Mouse (Mus musculus) megakaryocyte, embryonic 14.5 days (primary cell): ENCODE data around the gene Tnfsf14. TPM values are rescaled to one million over a fixed set of nuclear protein-coding genes. Genes with fewer than 3 reads are reported as not detected.

Experiments
- H3K27me3 ChIP-seq: replicated peaks from 2 replicates; pipeline ENCODE3; 2012; ENCODE audit warnings: inconsistent platforms
- H3K36me3 ChIP-seq: replicated peaks from 2 replicates; pipeline ENCODE3; 2012; ENCODE audit warnings: low read length, inconsistent platforms, mixed read lengths
- H3K4me1 ChIP-seq: 2 replicates; pipeline ENCODE4 v1.6.1; 2012; ENCODE audit warnings: inconsistent platforms
- H3K4me3 ChIP-seq: replicated peaks from 2 replicates; pipeline ENCODE3; 2012; ENCODE audit warnings: moderate library complexity, mild to moderate bottlenecking, inconsistent platforms
- H3K9me3 ChIP-seq: 2 replicates; pipeline ENCODE4 v1.6.1; 2012; ENCODE audit warnings: inconsistent platforms
- FLI1 ChIP-seq: IDR thresholded peaks from 2 replicates; pipeline ENCODE4 v1.6.1; 2012; ENCODE audit warnings: low read length, inconsistent platforms, mixed read lengths
- GATA1 ChIP-seq: IDR thresholded peaks from 3 replicates; pipeline ENCODE4 v1.6.1; 2012; ENCODE audit warnings: mixed read lengths, low read length, inconsistent platforms, borderline replicate concordance
- polyA plus RNA-seq: library from polyadenylated mRNA; stranded (reverse); fragments of >175 nt; gene quantifications from 2 replicates; pipeline ENCODE4 v1.2.3, GENCODE M21; 2012; ENCODE audit warnings: low replicate concordance; ENCODE audit not compliant: insufficient read depth

Tnfsf14 gene
- polyA plus RNA-seq, 1 experiment, result 144 TPM

- no peak for TF ChIP-seq GATA1
- no peak for TF ChIP-seq FLI1
- H3K4me1 ChIP-seq, result peaks cover 13% of the 10 kb centered on the region
Observed at GRCm38 (mm10) chr17:57139708-57140107, 54.3 kb downstream of the Tnfsf14 start.

More at GRCm38 (mm10) chr17:57139708-57140107, 54.3 kb downstream of the Tnfsf14 start:
- Histone ChIP-seq H3K9me3 (peaks cover 9% of the 10 kb centered on the region), H3K27me3 (peaks cover 47% of the 10 kb centered on the region), H3K36me3 (no peaks in the 10 kb centered on the region), H3K4me3 (no peak overlapping the region)

Other genes starting within 250 kb of the Tnfsf14 start
- not detected in 2 replicates for gene Acer1, start 212.1 kb downstream of the Tnfsf14 start, polyA plus RNA-seq
- gene Clpp, start 203.9 kb downstream of the Tnfsf14 start, polyA plus RNA-seq, result 177 and 234 TPM in 2 replicates
- gene Alkbh7, start 196.8 kb downstream of the Tnfsf14 start, polyA plus RNA-seq, result 20.4 and 32.6 TPM in 2 replicates
- gene Pspn, start 194.2 kb downstream of the Tnfsf14 start, polyA plus RNA-seq, result 0.63 TPM in 1 of 2 replicates, not detected in the other
- gene Gtf2f1, start 182.9 kb downstream of the Tnfsf14 start, polyA plus RNA-seq, result 61.0 and 154 TPM in 2 replicates
- 0.08 TPM in 1 of 2 replicates, not detected in the other for gene Gm17949, start 182.7 kb downstream of the Tnfsf14 start, polyA plus RNA-seq
- gene Khsrp, start 162.7 kb downstream of the Tnfsf14 start, polyA plus RNA-seq, result 202 and 511 TPM in 2 replicates
- gene Slc25a41, start 152.5 kb downstream of the Tnfsf14 start, polyA plus RNA-seq, result not detected in 2 replicates
- 0.11 TPM in 1 of 2 replicates, not detected in the other for gene Crb3, start 135.1 kb downstream of the Tnfsf14 start, polyA plus RNA-seq
- 0.49 and 6.1 TPM in 2 replicates for gene Slc25a23, start 134.3 kb downstream of the Tnfsf14 start, polyA plus RNA-seq
- gene Dennd1c, start 115.7 kb downstream of the Tnfsf14 start, polyA plus RNA-seq, result 15.6 and 31.6 TPM in 2 replicates
- 1.4 and 1.5 TPM in 2 replicates for gene Tubb4a, start 106.4 kb downstream of the Tnfsf14 start, polyA plus RNA-seq
- gene Tnfsf9, start 88.9 kb downstream of the Tnfsf14 start, polyA plus RNA-seq, result 3.3 and 4.6 TPM in 2 replicates
- gene Cd70, start 44.4 kb downstream of the Tnfsf14 start, polyA plus RNA-seq, result not detected in 2 replicates
- 0.52 and 16.6 TPM in 2 replicates for gene C3, start 34.0 kb upstream of the Tnfsf14 start, polyA plus RNA-seq
- 30.6 and 33.1 TPM in 2 replicates for gene Gpr108, start 54.3 kb upstream of the Tnfsf14 start, polyA plus RNA-seq
- 25.4 and 45.7 TPM in 2 replicates for gene Trip10, start 55.3 kb upstream of the Tnfsf14 start, polyA plus RNA-seq
- 34.6 and 164 TPM in 2 replicates for gene Vav1, start 84.9 kb upstream of the Tnfsf14 start, polyA plus RNA-seq
- 4.9 TPM in 1 of 2 replicates, not detected in the other for gene Adgre1, start 164.5 kb upstream of the Tnfsf14 start, polyA plus RNA-seq